Mouse (Mus musculus): Measurements from ENCODE around the gene Rps6ka5. TPM values are rescaled to one million over a fixed set of nuclear protein-coding genes. Genes with fewer than 3 reads are reported as not detected.
A peak's percentile ranks its signal among the peaks of the same experiment; 100 is the strongest.

The Rps6ka5 gene
- total RNA-seq, 4 experiments from 2014 or later: 30.8 to 38.6 (median 34.8) TPM

- DNase-seq (ENCODE audit: low spot score in 2 of 2): no peak
These were observed 61.5 kb downstream of the Rps6ka5 start for GRCm38 (mm10) chr12:100665294-100665693.

- DNase-seq (ENCODE audit: low spot score in 2 of 2): no peak
These were observed 66.7 kb downstream of the Rps6ka5 start for GRCm38 (mm10) chr12:100660076-100660475.

- DNase-seq (ENCODE audit: low spot score in 2 of 2): no peak
These were observed 70.8 kb downstream of the Rps6ka5 start for GRCm38 (mm10) chr12:100655972-100656371.

- DNase-seq (ENCODE audit: low spot score in 2 of 2): no peak
These were observed 84.8 kb downstream of the Rps6ka5 start for GRCm38 (mm10) chr12:100641936-100642335.

GRCm38 (mm10) chr12:100640726-100641125, 86.1 kb downstream of the Rps6ka5 start:
- DNase-seq (ENCODE audit: low spot score in 2 of 2): no peak

GRCm38 (mm10) chr12:100639680-100640079, 87.1 kb downstream of the Rps6ka5 start:
- DNase-seq (ENCODE audit: low spot score in 2 of 2): peak in 1 of 2 experiments; percentile 38

- DNase-seq (ENCODE audit: low spot score in 2 of 2): no peak
These were observed 88.9 kb downstream of the Rps6ka5 start for GRCm38 (mm10) chr12:100637886-100638285.

GRCm38 (mm10) chr12:100636733-100637132, 90.0 kb downstream of the Rps6ka5 start:
- DNase-seq (ENCODE audit: low spot score in 2 of 2): no peak

GRCm38 (mm10) chr12:100636299-100636633, 90.5 kb downstream of the Rps6ka5 start:
- DNase-seq (ENCODE audit: low spot score in 2 of 2): no peak

GRCm38 (mm10) chr12:100635601-100636298, 91.0 kb downstream of the Rps6ka5 start:
- no peak for DNase-seq (ENCODE audit: low spot score in 2 of 2)

- DNase-seq (ENCODE audit: low spot score in 2 of 2): no peak
These were observed 93.6 kb downstream of the Rps6ka5 start for GRCm38 (mm10) chr12:100633231-100633630.

GRCm38 (mm10) chr12:100631286-100631685, 95.5 kb downstream of the Rps6ka5 start:
- DNase-seq (ENCODE audit: low spot score in 2 of 2): no peak

GRCm38 (mm10) chr12:100629126-100629920, 97.5 kb downstream of the Rps6ka5 start:
- no peak for DNase-seq (ENCODE audit: low spot score in 2 of 2)

- no peak for DNase-seq (ENCODE audit: low spot score in 2 of 2)
These were observed 99.6 kb downstream of the Rps6ka5 start for GRCm38 (mm10) chr12:100626991-100627677.

- no peak for DNase-seq (ENCODE audit: low spot score in 2 of 2)
These were observed 100.4 kb downstream of the Rps6ka5 start for GRCm38 (mm10) chr12:100626273-100626990.

- DNase-seq (ENCODE audit: low spot score in 2 of 2): no peak
These were observed 101.8 kb downstream of the Rps6ka5 start for GRCm38 (mm10) chr12:100624854-100625447.

GRCm38 (mm10) chr12:100615251-100615650, 111.5 kb downstream of the Rps6ka5 start:
- DNase-seq (ENCODE audit: low spot score in 2 of 2): no peak

GRCm38 (mm10) chr12:100613878-100614277, 112.9 kb downstream of the Rps6ka5 start:
- no peak for DNase-seq (ENCODE audit: low spot score in 2 of 2)

- DNase-seq (ENCODE audit: low spot score in 2 of 2): no peak
These were observed 113.5 kb downstream of the Rps6ka5 start for GRCm38 (mm10) chr12:100613192-100613700.

GRCm38 (mm10) chr12:100609766-100610165, 117.0 kb downstream of the Rps6ka5 start:
- DNase-seq (ENCODE audit: low spot score in 2 of 2): no peak

GRCm38 (mm10) chr12:100609064-100609463, 117.7 kb downstream of the Rps6ka5 start:
- no peak for DNase-seq (ENCODE audit: low spot score in 2 of 2)
